Mouse (Mus musculus): ENCODE data around the gene Dock10. TPM values are rescaled to one million over a fixed set of nuclear protein-coding genes. Genes with fewer than 3 reads are reported as not detected.
A peak's percentile ranks its signal among the peaks of the same experiment; 100 is the strongest.

Dock10 gene
- polyA plus RNA-seq (2016; fragmentation: Nextera tagmentation; extraction: Ambion mirVana), result 2.3 and 2.8 TPM in 2 replicates

- peak; percentile 81 for ATAC-seq (ENCODE audit: low FRiP score)
- Histone ChIP-seq H3K9me3 (no peaks in the 10 kb centered on the region), H3K36me3 (replicated peaks) (no peaks in the 10 kb centered on the region), H3K27ac (no peak within 1 kb of the TSS), H3K4me1 (peaks cover 21% of the 10 kb centered on the region), H3K27me3 (peaks cover 40% of the 10 kb centered on the region), H3K4me3 (replicated peaks) (peak within 1 kb of the TSS; percentile 71), H3K9ac (peak within 1 kb of the TSS; percentile 63), H3K4me2 (peak within 1 kb of the TSS; percentile 96)
- under 1% methylated on average over 82 of the region's 82 CpGs for WGBS
These were observed at the start of gene Dock10 for GRCm38 (mm10) chr1:80757977-80758797. Dock10 (minus strand) TSS chr1:80758527.

GRCm38 (mm10) chr1:80806835-80807398 lies 48.6 kb upstream of the Dock10 start:
- WGBS, result 79% methylated on average over 3 of the region's 3 CpGs
- H3K36me3 ChIP-seq (replicated peaks), result no peaks in the 10 kb centered on the region
- H3K4me3 ChIP-seq (replicated peaks), result no peak overlapping the region
- no peaks in the 10 kb centered on the region for H3K9me3 ChIP-seq
- no peak overlapping the region for H3K4me2 ChIP-seq
- no peak for ATAC-seq (ENCODE audit: low FRiP score)
- no peak overlapping the region for H3K9ac ChIP-seq
- no peak overlapping the region for H3K27ac ChIP-seq
- no peaks in the 10 kb centered on the region for H3K27me3 ChIP-seq
- no peaks in the 10 kb centered on the region for H3K4me1 ChIP-seq

GRCm38 (mm10) chr1:80802023-80802422 lies 43.7 kb upstream of the Dock10 start:
- H3K4me3 ChIP-seq (replicated peaks), result no peak overlapping the region
- no peaks in the 10 kb centered on the region for H3K9me3 ChIP-seq
- no peak for ATAC-seq (ENCODE audit: low FRiP score)
- no peaks in the 10 kb centered on the region for H3K36me3 ChIP-seq (replicated peaks)
- 88% methylated on average over 3 of the region's 3 CpGs for WGBS
- no peak overlapping the region for H3K4me2 ChIP-seq
- H3K27ac ChIP-seq, result no peak overlapping the region
- no peak overlapping the region for H3K9ac ChIP-seq
- no peaks in the 10 kb centered on the region for H3K4me1 ChIP-seq
- H3K27me3 ChIP-seq, result no peaks in the 10 kb centered on the region

DNA sequence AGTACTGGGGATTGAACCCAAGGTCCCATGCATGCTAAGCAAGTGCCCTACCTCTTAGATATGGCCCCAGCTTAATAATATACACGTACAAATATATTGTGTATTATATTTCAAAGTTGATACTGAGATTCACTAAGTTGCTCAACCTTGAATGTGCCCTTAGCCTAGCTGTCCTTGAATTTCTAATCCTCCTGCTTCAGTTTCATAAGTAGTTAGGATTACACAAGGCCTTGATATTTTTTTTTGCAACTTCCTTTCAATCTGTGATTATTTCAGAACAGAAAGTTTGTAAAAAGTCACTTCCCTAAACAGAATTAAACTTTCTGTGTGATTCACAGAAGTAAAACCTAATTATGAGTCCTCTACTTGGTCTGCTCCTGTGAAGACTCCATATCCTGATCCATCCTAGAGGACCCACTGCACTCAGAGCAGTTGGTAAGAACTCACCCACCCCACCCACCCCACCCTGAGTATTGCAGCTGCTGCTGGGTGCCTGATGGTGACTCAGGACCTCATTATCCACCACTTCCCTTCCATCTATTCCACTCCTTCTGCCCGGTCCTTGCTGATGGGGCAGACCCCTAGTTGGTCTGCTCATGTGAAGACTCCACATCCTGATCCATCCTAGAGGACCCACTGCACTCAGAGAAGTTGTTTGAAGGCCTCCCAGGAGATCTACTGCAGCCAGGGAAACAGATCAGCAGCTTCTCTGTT lies 26.9 kb upstream of the Dock10 start:
- Histone ChIP-seq H3K27ac (no peak overlapping the region), H3K4me2 (no peak overlapping the region), H3K36me3 (replicated peaks) (no peaks in the 10 kb centered on the region), H3K9ac (no peak overlapping the region), H3K4me3 (replicated peaks) (no peak overlapping the region), H3K4me1 (no peaks in the 10 kb centered on the region), H3K27me3 (no peaks in the 10 kb centered on the region), H3K9me3 (no peaks in the 10 kb centered on the region)
- no peak for ATAC-seq (ENCODE audit: low FRiP score)
- 91% methylated on average over 2 of the region's 2 CpGs for WGBS

GRCm38 (mm10) chr1:80784155-80784554 lies 25.8 kb upstream of the Dock10 start:
- Histone ChIP-seq H3K27ac (no peak overlapping the region), H3K4me1 (no peaks in the 10 kb centered on the region), H3K9ac (no peak overlapping the region), H3K4me3 (replicated peaks) (no peak overlapping the region), H3K36me3 (replicated peaks) (no peaks in the 10 kb centered on the region), H3K27me3 (no peaks in the 10 kb centered on the region), H3K9me3 (no peaks in the 10 kb centered on the region), H3K4me2 (no peak overlapping the region)
- WGBS, result 85% methylated on average over 3 of the region's 3 CpGs
- no peak for ATAC-seq (ENCODE audit: low FRiP score)

GRCm38 (mm10) chr1:80765504-80765903 lies 7.2 kb upstream of the Dock10 start:
- H3K4me2 ChIP-seq, result no peak overlapping the region
- no peaks in the 10 kb centered on the region for H3K36me3 ChIP-seq (replicated peaks)
- H3K27ac ChIP-seq, result no peak overlapping the region
- H3K4me1 ChIP-seq, result no peaks in the 10 kb centered on the region
- no peak for ATAC-seq (ENCODE audit: low FRiP score)
- 89% methylated on average over 2 of the region's 2 CpGs for WGBS
- H3K27me3 ChIP-seq, result peaks cover under 1% of the 10 kb centered on the region; the same call in 1 of the 2 replicates
- H3K4me3 ChIP-seq (replicated peaks), result no peak overlapping the region
- H3K9ac ChIP-seq, result no peak overlapping the region
- H3K9me3 ChIP-seq, result no peaks in the 10 kb centered on the region

- ATAC-seq (ENCODE audit: low FRiP score), result no peak
- Histone ChIP-seq H3K36me3 (replicated peaks) (no peaks in the 10 kb centered on the region), H3K27ac (no peak overlapping the region), H3K4me2 (no peak overlapping the region), H3K4me1 (peaks cover 5% of the 10 kb centered on the region; the same call in 1 of the 2 replicates), H3K9ac (no peak overlapping the region), H3K4me3 (replicated peaks) (no peak overlapping the region), H3K27me3 (peaks cover 21% of the 10 kb centered on the region), H3K9me3 (no peaks in the 10 kb centered on the region)
- 75% methylated on average over 4 of the region's 4 CpGs for WGBS
These were observed 5.0 kb upstream of the Dock10 start for GRCm38 (mm10) chr1:80763042-80763950.

GRCm38 (mm10) chr1:80758798-80759184 lies 464 bp upstream of the Dock10 start:
- 11% methylated on average over 6 of the region's 6 CpGs for WGBS
- Histone ChIP-seq H3K9me3 (no peaks in the 10 kb centered on the region), H3K36me3 (replicated peaks) (no peaks in the 10 kb centered on the region), H3K4me1 (peaks cover 21% of the 10 kb centered on the region), H3K4me2 (peak overlapping the region; percentile 96), H3K27me3 (peaks cover 40% of the 10 kb centered on the region), H3K9ac (peak overlapping the region; percentile 63), H3K27ac (no peak overlapping the region), H3K4me3 (replicated peaks) (peak overlapping the region; percentile 71)
- ATAC-seq (ENCODE audit: low FRiP score), result peak; percentile 12; the same call in 1 of the 2 replicates

- Histone ChIP-seq H3K4me2 (peak overlapping the region; percentile 96), H3K4me3 (replicated peaks) (peak overlapping the region; percentile 71), H3K9ac (peak overlapping the region; percentile 63), H3K4me1 (peaks cover 21% of the 10 kb centered on the region), H3K27me3 (peaks cover 40% of the 10 kb centered on the region), H3K27ac (no peak overlapping the region), H3K9me3 (no peaks in the 10 kb centered on the region), H3K36me3 (replicated peaks) (no peaks in the 10 kb centered on the region)
- ATAC-seq (ENCODE audit: low FRiP score), result peak; percentile 31; the same call in 1 of the 2 replicates
- WGBS, result 0% methylated on average over 6 of the region's 6 CpGs
These were observed 714 bp downstream of the Dock10 start for GRCm38 (mm10) chr1:80757650-80757976.

DNA sequence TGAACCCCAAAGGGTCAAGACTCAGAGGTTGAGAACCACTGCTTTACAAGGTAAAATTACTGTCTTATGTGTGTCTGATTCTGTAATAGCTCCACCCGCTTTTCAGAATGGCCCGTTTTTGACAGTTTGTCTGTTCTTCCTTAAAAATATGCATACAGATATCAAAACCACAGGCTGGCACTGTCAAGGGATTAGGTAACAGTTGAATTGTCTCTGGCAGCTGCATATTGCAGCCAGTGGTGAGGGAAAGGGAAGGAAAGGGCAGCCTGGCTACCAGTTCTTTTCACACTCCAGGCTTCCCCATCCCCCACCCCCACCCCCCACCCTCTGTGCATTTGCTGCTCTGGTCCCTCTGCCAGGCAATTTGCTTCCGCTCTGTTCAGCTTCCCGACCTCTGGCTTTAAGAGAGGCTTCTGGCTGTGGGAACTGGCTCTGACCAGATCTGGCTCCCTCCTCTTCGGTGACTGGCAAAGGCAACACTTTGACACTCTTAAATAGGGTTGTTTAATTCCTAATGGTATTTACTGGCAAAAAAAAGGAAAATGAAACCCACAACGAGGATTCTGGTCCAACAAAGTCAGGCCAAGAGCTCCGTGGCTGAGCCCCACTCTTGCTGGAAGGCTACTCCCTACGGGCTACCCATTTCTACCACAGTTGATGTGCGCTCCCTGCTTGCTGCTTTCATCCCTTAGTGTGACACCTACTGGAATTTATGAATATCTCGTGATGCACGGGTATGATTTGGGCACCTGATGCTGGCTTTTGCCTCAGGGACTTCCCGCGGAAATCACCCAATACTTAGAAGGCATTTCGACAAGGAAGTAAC lies 1.3 kb downstream of the Dock10 start:
- peaks cover 21% of the 10 kb centered on the region for H3K4me1 ChIP-seq
- no peaks in the 10 kb centered on the region for H3K9me3 ChIP-seq
- peak overlapping the region; percentile 71 for H3K4me3 ChIP-seq (replicated peaks)
- no peak overlapping the region for H3K9ac ChIP-seq
- peak; percentile 39; the same call in 1 of the 2 replicates for ATAC-seq (ENCODE audit: low FRiP score)
- no peak overlapping the region for H3K27ac ChIP-seq
- 5% methylated on average over 14 of the region's 14 CpGs for WGBS
- peak overlapping the region; percentile 96 for H3K4me2 ChIP-seq
- H3K36me3 ChIP-seq (replicated peaks), result no peaks in the 10 kb centered on the region
- H3K27me3 ChIP-seq, result peaks cover 40% of the 10 kb centered on the region

DNA sequence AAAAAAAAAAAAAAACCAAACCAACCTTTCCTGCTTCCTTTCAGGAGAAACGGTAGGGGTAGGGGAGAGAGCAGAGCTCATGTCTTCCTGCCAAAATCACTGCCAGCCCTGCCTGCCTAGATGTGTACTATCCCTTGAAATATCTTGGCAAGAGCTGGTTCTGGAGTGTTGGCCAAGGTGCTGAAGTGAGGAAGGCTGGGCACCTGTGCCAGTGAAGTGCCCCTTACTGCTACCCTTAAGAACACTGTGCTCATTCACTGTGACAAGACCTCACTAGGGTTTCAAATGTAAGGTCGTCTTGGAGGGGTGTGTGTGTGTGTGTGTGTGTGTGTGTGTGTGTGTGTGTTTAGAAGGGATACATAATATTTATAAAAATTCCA lies 2.3 kb downstream of the Dock10 start:
- Histone ChIP-seq H3K36me3 (replicated peaks) (no peaks in the 10 kb centered on the region), H3K4me1 (peaks cover 21% of the 10 kb centered on the region), H3K4me2 (no peak overlapping the region), H3K27ac (no peak overlapping the region), H3K27me3 (peaks cover 40% of the 10 kb centered on the region), H3K4me3 (replicated peaks) (no peak overlapping the region), H3K9me3 (no peaks in the 10 kb centered on the region), H3K9ac (no peak overlapping the region)
- ATAC-seq (ENCODE audit: low FRiP score), result no peak
- WGBS, result 34% methylated on average over 2 of the region's 2 CpGs

Data from forebrain, embryonic 12.5 days (tissue).